Mouse (Mus musculus) yolk sac, embryonic 10.5 days (tissue): ENCODE measurements around the gene Amd1.

Source experiments
- DNase-seq: peaks from one replicate; pipeline ENCODE4 v3.0.0-alpha.2; 2017; ENCODE audit warnings: low spot score

The Amd1 gene

GRCm38 (mm10) chr10:40301181-40302075 is 558 bp downstream of the Amd1 start:
- DNase-seq: peak; percentile 63

GRCm38 (mm10) chr10:40300648-40301171 is 1.3 kb downstream of the Amd1 start:
- peak; percentile 91 for DNase-seq

GRCm38 (mm10) chr10:40292640-40293039 is 9.3 kb downstream of the Amd1 start:
- no peak for DNase-seq

GRCm38 (mm10) chr10:40286767-40287166 is 15.2 kb downstream of the Amd1 start:
- DNase-seq: no peak

- DNase-seq: no peak
Measured at GRCm38 (mm10) chr10:40285571-40285970, 16.4 kb downstream of the Amd1 start.

- no peak for DNase-seq
Measured at GRCm38 (mm10) chr10:40284997-40285396, 17.0 kb downstream of the Amd1 start.

GRCm38 (mm10) chr10:40284179-40284831 is 17.7 kb downstream of the Amd1 start:
- DNase-seq: no peak

- no peak for DNase-seq
Measured at GRCm38 (mm10) chr10:40283636-40284035, 18.4 kb downstream of the Amd1 start.

- no peak for DNase-seq
Measured at GRCm38 (mm10) chr10:40281565-40281964, 20.4 kb downstream of the Amd1 start.

GRCm38 (mm10) chr10:40278317-40278716 is 23.7 kb downstream of the Amd1 start:
- no peak for DNase-seq

GRCm38 (mm10) chr10:40275991-40276390 is 26.0 kb downstream of the Amd1 start:
- DNase-seq: no peak

- DNase-seq: no peak
Measured at GRCm38 (mm10) chr10:40273938-40274337, 28.0 kb downstream of the Amd1 start.

- no peak for DNase-seq
Measured at GRCm38 (mm10) chr10:40271216-40271615, 30.8 kb downstream of the Amd1 start.

GRCm38 (mm10) chr10:40264920-40265319 is 37.1 kb downstream of the Amd1 start:
- DNase-seq: no peak

GRCm38 (mm10) chr10:40263691-40264090 is 38.3 kb downstream of the Amd1 start:
- no peak for DNase-seq

- DNase-seq: no peak
Measured at GRCm38 (mm10) chr10:40262200-40262599, 39.8 kb downstream of the Amd1 start.

- DNase-seq: no peak
Measured at GRCm38 (mm10) chr10:40260305-40260704, 41.7 kb downstream of the Amd1 start.

GRCm38 (mm10) chr10:40259542-40259941 is 42.4 kb downstream of the Amd1 start:
- no peak for DNase-seq

GRCm38 (mm10) chr10:40258976-40259375 is 43.0 kb downstream of the Amd1 start:
- DNase-seq: no peak

- peak; percentile 95 for DNase-seq
Measured at GRCm38 (mm10) chr10:40258401-40258966, 43.5 kb downstream of the Amd1 start.

- DNase-seq: peak; percentile 92
Measured at GRCm38 (mm10) chr10:40257414-40258255, 44.4 kb downstream of the Amd1 start, which contains the start of gene Gtf3c6. TSS of gene Gtf3c6 (minus strand) at chr10:40258108.

GRCm38 (mm10) chr10:40256716-40257115 is 45.3 kb downstream of the Amd1 start:
- DNase-seq: peak; percentile 80
